Mouse (Mus musculus): ENCODE measurements around the gene Wdr54. TPM values are rescaled to one million over a fixed set of nuclear protein-coding genes. Genes with fewer than 3 reads are reported as not detected.

Gene Wdr54
- polyA plus RNA-seq, 1 experiment from 2014 or later, result 3.6 TPM

GRCm38 (mm10) chr6:83121863-83122710, 34.1 kb downstream of the Wdr54 start:
- no peaks in the 10 kb centered on the region for H3K9me3 ChIP-seq
- no peak for ATAC-seq (ENCODE audit: insufficient read depth, low FRiP score, low read depth)
- H3K4me1 ChIP-seq, result peaks cover 45% of the 10 kb centered on the region
- H3K36me3 ChIP-seq, result peaks cover 13% of the 10 kb centered on the region
- under 1% methylated on average over 50 of the region's 52 CpGs for WGBS
- H3K9ac ChIP-seq, result peak overlapping the region; percentile 75
- H3K4me2 ChIP-seq, result peak overlapping the region; percentile 97
- H3K27me3 ChIP-seq (replicated peaks), result no peaks in the 10 kb centered on the region
- peak overlapping the region; percentile 59 for H3K4me3 ChIP-seq (replicated peaks)
- H3K27ac ChIP-seq, result peak overlapping the region; percentile 98

DNA sequence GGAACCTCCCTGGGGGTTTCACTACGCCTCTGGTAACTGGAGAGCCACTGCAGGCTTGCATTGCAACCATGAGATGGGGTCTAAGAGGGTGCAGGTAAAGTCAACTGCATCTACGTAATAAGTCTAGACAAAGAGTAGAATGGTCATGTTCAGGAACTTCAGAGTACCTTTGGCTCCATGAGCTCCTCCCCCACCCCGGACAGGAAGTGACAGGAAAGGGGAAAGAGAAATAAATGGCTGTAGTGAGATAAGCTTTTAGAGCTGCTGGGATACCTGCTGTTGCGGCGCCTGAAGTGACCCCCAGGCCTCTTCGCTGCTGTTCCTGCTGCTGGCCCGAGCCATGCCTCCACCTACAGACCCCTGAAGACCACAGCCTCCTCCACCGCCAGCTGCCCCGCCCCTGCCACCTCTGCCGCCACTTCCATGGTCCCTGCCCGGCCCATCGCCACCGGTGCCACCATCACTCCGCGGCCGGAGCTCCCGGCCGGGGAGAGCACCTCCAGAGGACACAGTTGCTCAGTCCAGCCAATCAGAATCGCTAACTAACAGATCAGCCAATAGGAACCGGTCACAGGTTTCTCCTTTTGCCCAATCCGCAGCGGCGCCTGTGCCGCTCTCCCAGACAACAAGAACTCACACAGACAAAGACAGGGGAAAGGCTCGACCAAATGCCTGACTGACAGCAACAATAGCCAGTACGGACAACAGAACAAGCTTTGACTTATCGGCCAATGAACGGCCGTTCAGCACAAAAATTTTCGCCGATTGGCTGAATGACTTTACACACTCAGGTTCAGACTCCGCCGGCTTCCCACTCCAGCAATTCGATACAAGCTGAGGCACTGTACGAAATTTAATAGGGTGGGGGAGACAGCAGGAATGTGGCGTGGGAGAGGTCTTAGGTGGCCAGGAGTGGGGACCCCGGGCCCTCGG, 35.0 kb downstream of the Wdr54 start, which contains the start of gene Wbp1:
Gene Wbp1, minus strand, starts transcription at position 630 of the 933 bp plus-strand sequence.
- Histone ChIP-seq H3K36me3 (peaks cover 18% of the 10 kb centered on the region), H3K27me3 (replicated peaks) (no peaks in the 10 kb centered on the region), H3K4me1 (peaks cover 53% of the 10 kb centered on the region), H3K27ac (peak within 1 kb of the TSS; percentile 98), H3K4me2 (peak within 1 kb of the TSS; percentile 97), H3K9me3 (no peaks in the 10 kb centered on the region), H3K4me3 (replicated peaks) (peak within 1 kb of the TSS; percentile 59), H3K9ac (peak within 1 kb of the TSS; percentile 75)
- ATAC-seq (ENCODE audit: insufficient read depth, low FRiP score, low read depth), result peak; percentile 95
- WGBS, result under 1% methylated on average over 38 of the region's 38 CpGs

GRCm38 (mm10) chr6:83119734-83120051, 36.5 kb downstream of the Wdr54 start:
- H3K4me3 ChIP-seq (replicated peaks), result no peak overlapping the region; the same call in 1 of the 2 replicates
- H3K27ac ChIP-seq, result no peak overlapping the region
- no peak overlapping the region for H3K9ac ChIP-seq
- ATAC-seq (ENCODE audit: insufficient read depth, low FRiP score, low read depth), result no peak
- H3K4me2 ChIP-seq, result peak overlapping the region; percentile 97; the same call in 1 of the 2 replicates
- peaks cover 57% of the 10 kb centered on the region for H3K4me1 ChIP-seq
- 78% methylated on average over 7 of the region's 7 CpGs for WGBS
- H3K36me3 ChIP-seq, result peaks cover 18% of the 10 kb centered on the region
- H3K27me3 ChIP-seq (replicated peaks), result no peaks in the 10 kb centered on the region
- H3K9me3 ChIP-seq, result no peaks in the 10 kb centered on the region

DNA sequence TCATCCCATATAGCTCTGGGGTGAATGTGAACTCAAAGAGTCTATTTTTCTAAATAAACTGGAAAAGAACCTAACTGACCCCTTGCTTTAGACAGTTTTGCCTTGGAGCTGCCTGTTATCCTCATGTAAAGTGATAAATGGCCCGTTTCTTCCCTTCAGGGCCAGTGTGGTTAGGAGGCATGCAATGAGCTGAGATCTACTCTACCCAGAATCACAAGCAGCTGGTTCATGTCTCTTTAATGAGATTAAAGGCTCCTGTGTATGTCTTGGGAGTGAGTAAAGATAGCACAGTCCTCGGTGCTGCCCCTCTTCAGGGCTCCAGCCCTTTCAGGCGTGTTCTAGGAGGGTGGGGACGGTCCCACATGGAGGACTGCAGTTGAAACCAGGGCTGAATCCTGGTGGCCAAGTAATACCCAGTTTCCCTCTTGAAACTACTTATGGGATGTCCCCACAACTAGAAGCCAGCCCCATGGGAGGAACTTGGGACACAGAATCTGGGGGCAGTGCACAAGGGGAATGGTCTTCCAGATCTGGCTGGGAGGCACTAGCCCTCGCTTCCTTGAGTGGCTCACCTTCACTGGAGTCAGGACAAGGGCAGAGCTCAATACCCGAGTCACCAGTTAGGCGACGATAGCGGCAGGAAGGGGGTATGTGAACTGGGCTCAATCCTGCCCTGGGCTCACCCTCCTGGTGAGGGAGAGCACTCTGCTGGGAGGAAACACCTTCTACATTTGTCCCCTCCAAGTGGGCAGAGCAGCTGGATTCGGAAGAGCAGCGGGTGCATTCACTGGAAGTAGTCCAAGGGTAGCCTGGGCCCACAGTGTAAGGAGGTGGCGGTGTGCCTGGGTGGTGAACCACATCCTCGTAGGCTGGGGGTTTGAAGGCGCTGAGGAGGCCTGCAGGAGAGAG, 37.1 kb downstream of the Wdr54 start:
- Histone ChIP-seq H3K36me3 (peaks cover 18% of the 10 kb centered on the region), H3K9ac (no peak overlapping the region), H3K4me1 (peaks cover 55% of the 10 kb centered on the region), H3K4me3 (replicated peaks) (no peak overlapping the region), H3K27me3 (replicated peaks) (no peaks in the 10 kb centered on the region), H3K27ac (no peak overlapping the region), H3K4me2 (no peak overlapping the region), H3K9me3 (no peaks in the 10 kb centered on the region)
- ATAC-seq (ENCODE audit: insufficient read depth, low FRiP score, low read depth), result no peak
- 75% methylated on average over 14 of the region's 14 CpGs for WGBS

GRCm38 (mm10) chr6:83118369-83118768, 37.8 kb downstream of the Wdr54 start:
- ATAC-seq (ENCODE audit: insufficient read depth, low FRiP score, low read depth), result no peak
- H3K4me2 ChIP-seq, result no peak overlapping the region
- WGBS, result 81% methylated on average over 11 of the region's 11 CpGs
- no peaks in the 10 kb centered on the region for H3K27me3 ChIP-seq (replicated peaks)
- H3K9ac ChIP-seq, result no peak overlapping the region
- peaks cover 52% of the 10 kb centered on the region for H3K4me1 ChIP-seq
- peaks cover 18% of the 10 kb centered on the region for H3K36me3 ChIP-seq
- H3K27ac ChIP-seq, result no peak overlapping the region
- no peak overlapping the region for H3K4me3 ChIP-seq (replicated peaks)
- no peaks in the 10 kb centered on the region for H3K9me3 ChIP-seq

DNA sequence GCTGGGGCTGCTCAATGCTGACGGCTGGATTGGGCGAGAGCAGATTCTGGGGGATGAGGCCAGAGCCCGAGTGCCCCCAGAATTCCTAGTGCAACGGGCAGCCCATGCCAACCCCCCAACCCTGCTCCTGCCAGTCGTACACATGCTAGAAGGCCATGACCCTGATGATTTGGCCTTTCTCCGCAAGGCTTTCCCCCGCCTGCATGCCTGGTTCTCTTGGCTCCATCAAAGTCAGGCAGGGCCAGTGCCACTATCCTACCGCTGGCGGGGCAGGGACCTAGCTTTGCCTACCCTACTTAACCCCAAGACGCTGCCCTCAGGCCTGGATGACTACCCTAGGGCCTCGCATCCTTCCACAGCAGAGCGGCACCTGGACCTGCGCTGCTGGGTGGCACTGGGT, 38.6 kb downstream of the Wdr54 start:
- Histone ChIP-seq H3K4me3 (replicated peaks) (no peak overlapping the region), H3K36me3 (peaks cover 18% of the 10 kb centered on the region), H3K4me1 (peaks cover 46% of the 10 kb centered on the region), H3K4me2 (no peak overlapping the region), H3K9ac (no peak overlapping the region), H3K9me3 (no peaks in the 10 kb centered on the region), H3K27me3 (replicated peaks) (no peaks in the 10 kb centered on the region), H3K27ac (no peak overlapping the region)
- WGBS, result 83% methylated on average over 13 of the region's 13 CpGs
- no peak for ATAC-seq (ENCODE audit: insufficient read depth, low FRiP score, low read depth)

DNA sequence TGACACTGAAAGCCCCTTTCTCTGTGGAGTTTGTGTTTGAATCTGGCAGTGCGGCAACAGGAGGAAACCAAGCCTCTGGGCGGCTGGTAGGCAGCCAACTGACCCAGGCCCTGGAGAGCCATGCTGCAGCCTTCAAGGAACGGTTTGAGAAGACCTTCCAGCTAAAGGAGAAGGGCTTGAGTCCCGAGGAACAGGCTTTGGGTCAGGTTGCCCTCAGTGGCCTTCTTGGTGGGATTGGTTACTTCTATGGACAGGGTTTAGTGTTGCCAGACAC, 39.1 kb downstream of the Wdr54 start:
- Histone ChIP-seq H3K4me3 (replicated peaks) (no peak overlapping the region), H3K27ac (no peak overlapping the region), H3K4me1 (peaks cover 40% of the 10 kb centered on the region), H3K9ac (no peak overlapping the region), H3K4me2 (peak overlapping the region; percentile 88; the same call in 1 of the 2 replicates), H3K9me3 (no peaks in the 10 kb centered on the region), H3K27me3 (replicated peaks) (no peaks in the 10 kb centered on the region), H3K36me3 (peaks cover 18% of the 10 kb centered on the region)
- no peak for ATAC-seq (ENCODE audit: insufficient read depth, low FRiP score, low read depth)
- 83% methylated on average over 4 of the region's 4 CpGs for WGBS

- ATAC-seq (ENCODE audit: insufficient read depth, low FRiP score, low read depth), result no peak
- Histone ChIP-seq H3K4me2 (peak overlapping the region; percentile 88), H3K4me1 (peaks cover 39% of the 10 kb centered on the region), H3K36me3 (peaks cover 18% of the 10 kb centered on the region), H3K27me3 (replicated peaks) (no peaks in the 10 kb centered on the region), H3K4me3 (replicated peaks) (peak overlapping the region; percentile 68), H3K9ac (peak overlapping the region; percentile 66; the same call in 1 of the 2 replicates), H3K9me3 (no peaks in the 10 kb centered on the region), H3K27ac (no peak overlapping the region)
- 65% methylated on average over 11 of the region's 11 CpGs for WGBS
Measured at GRCm38 (mm10) chr6:83116373-83117164, 39.6 kb downstream of the Wdr54 start.

GRCm38 (mm10) chr6:83115682-83116372, 40.4 kb downstream of the Wdr54 start:
- 1% methylated on average over 38 of the region's 48 CpGs for WGBS

DNA sequence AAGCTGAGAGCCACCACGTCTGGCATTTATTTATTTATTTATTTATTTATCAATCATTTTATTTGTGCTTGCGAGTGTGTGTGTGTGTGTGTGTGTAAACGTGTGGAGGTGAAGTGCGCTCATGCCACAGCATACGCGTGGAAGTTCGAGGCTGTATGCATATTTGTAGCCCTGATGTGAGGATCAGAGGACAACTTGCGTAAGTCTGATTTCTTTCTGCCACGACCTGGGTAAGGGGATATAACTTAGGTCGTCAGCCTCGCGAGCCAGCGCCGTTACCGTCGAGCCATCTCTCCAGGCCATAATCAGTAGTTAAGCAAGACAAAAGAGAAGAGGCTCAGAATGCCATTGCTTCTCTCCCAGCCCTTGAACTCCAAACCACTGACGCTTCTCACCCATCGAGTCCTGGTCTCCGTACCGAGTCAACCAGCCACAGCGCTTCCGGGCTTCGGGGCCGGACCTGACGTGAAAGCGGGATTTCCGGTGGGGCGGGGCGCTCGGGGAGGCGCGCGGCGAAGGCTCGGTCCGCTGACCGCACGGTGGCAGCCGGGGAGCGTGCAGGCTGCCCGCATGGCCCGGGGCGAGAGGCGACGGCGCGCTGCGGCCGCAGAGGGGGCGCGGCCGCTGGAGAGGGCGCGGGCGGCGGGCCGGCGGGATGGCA, 41.1 kb downstream of the Wdr54 start, which contains the start of gene Mogs:
Gene Mogs, plus strand, starts transcription at position 486 of the 661 bp plus-strand sequence.
- peak within 1 kb of the TSS; percentile 66 for H3K9ac ChIP-seq
- peaks cover 18% of the 10 kb centered on the region for H3K36me3 ChIP-seq
- peaks cover 34% of the 10 kb centered on the region for H3K4me1 ChIP-seq
- ATAC-seq (ENCODE audit: insufficient read depth, low FRiP score, low read depth), result peak; percentile 90
- no peaks in the 10 kb centered on the region for H3K27me3 ChIP-seq (replicated peaks)
- no peaks in the 10 kb centered on the region for H3K9me3 ChIP-seq
- H3K4me3 ChIP-seq (replicated peaks), result peak within 1 kb of the TSS; percentile 68
- peak within 1 kb of the TSS; percentile 86 for H3K27ac ChIP-seq
- H3K4me2 ChIP-seq, result peak within 1 kb of the TSS; percentile 88
- WGBS, result under 1% methylated on average over 55 of the region's 58 CpGs

More at GRCm38 (mm10) chr6:83115682-83116372, 40.4 kb downstream of the Wdr54 start:
- Histone ChIP-seq H3K9me3 (no peaks in the 10 kb centered on the region), H3K27me3 (replicated peaks) (no peaks in the 10 kb centered on the region), H3K4me2 (peak overlapping the region; percentile 88), H3K9ac (peak overlapping the region; percentile 66), H3K4me1 (peaks cover 39% of the 10 kb centered on the region), H3K4me3 (replicated peaks) (peak overlapping the region; percentile 68), H3K27ac (peak overlapping the region; percentile 86), H3K36me3 (peaks cover 18% of the 10 kb centered on the region)
- ATAC-seq (ENCODE audit: insufficient read depth, low FRiP score, low read depth), result peak; percentile 54

All from stomach, embryonic 15.5 days (tissue).